Mouse (Mus musculus) stomach, postnatal 0 days (tissue): ENCODE data around the gene Tbc1d7. TPM values are rescaled to one million over a fixed set of nuclear protein-coding genes. Genes with fewer than 3 reads are reported as not detected.

ENCODE experiments used
- ATAC-seq: fragments of 200-750 bp; cut with Nextera tagmentation; 2 replicates; pipeline ENCODE4 v1.8.0; 2017; ENCODE audit not compliant: low FRiP score, low TSS enrichment
- DNase-seq: peaks from one replicate; pipeline ENCODE4 v3.0.0-alpha.2; 2016; ENCODE audit warnings: low spot score
- H3K27ac ChIP-seq: fragments of 300-500 bp; sonication (generic); replicated peaks from 2 replicates; pipeline ENCODE4 v1.5.1; 2014; ENCODE audit warnings: mild to moderate bottlenecking, control low read depth
- H3K27me3 ChIP-seq: fragments of 300-500 bp; sonication (generic); 2 replicates; pipeline ENCODE4 v1.6.1; 2014; ENCODE audit warnings: low read length; ENCODE audit not compliant: control insufficient read depth, insufficient read depth
- H3K36me3 ChIP-seq: fragments of 300-500 bp; sonication (generic); 2 replicates; pipeline ENCODE4 v1.6.1; 2014; ENCODE audit warnings: low read length, mixed read lengths; ENCODE audit not compliant: control insufficient read depth, insufficient read depth
- H3K4me1 ChIP-seq: fragments of 300-500 bp; sonication (generic); replicated peaks from 2 replicates; pipeline ENCODE4 v1.6.1; 2014; ENCODE audit warnings: antibody characterized with exemption; ENCODE audit not compliant: control insufficient read depth, insufficient read depth
- H3K4me2 ChIP-seq: fragments of 300-500 bp; sonication (generic); replicated peaks from 2 replicates; pipeline ENCODE4 v1.6.1; 2014; ENCODE audit warnings: low read depth, mild to moderate bottlenecking, control low read depth, moderate library complexity
- H3K4me3 ChIP-seq: fragments of 300-500 bp; sonication (generic); 2 replicates; pipeline ENCODE4 v1.5.1; 2014; ENCODE audit warnings: low read depth, low read length, control low read depth
- H3K9ac ChIP-seq: fragments of 300-500 bp; sonication (generic); 2 replicates; pipeline ENCODE4 v1.6.1; 2014; ENCODE audit warnings: mild to moderate bottlenecking, low read length, control low read depth, mixed read lengths
- H3K9me3 ChIP-seq: fragments of 300-500 bp; sonication (generic); 2 replicates; pipeline ENCODE4 v1.6.1; 2016; ENCODE audit warnings: low read length; ENCODE audit not compliant: control insufficient read depth
- CTCF ChIP-seq: IDR thresholded peaks from 2 replicates; pipeline ENCODE4 v1.5.1; 2016; ENCODE audit warnings: antibody characterized with exemption, low read depth, mild to moderate bottlenecking, moderate library complexity
- EP300 ChIP-seq: optimal IDR thresholded peaks from 2 replicates; pipeline ENCODE3; 2016; ENCODE audit warnings: antibody characterized with exemption
- WGBS: fragments of 180-500 bp; shearing (Covaris S2); extraction: QIAGEN DNeasy Blood & Tissue Kit; methylation state at CpG from one replicate; pipeline ENCODE4 v1.1.7; 2014; 5-methylcytosine and 5-hydroxymethylcytosine counted together
- polyA plus RNA-seq: library from polyadenylated mRNA; unstranded; fragments of >200 nt; fragmentation: Nextera tagmentation; extraction: Ambion mirVana; gene quantifications from 2 replicates; pipeline ENCODE4 v1.2.1, GENCODE M21; 2015

Gene Tbc1d7
- polyA plus RNA-seq, 1 experiment from 2014 or later: 31.3 TPM

DNA sequence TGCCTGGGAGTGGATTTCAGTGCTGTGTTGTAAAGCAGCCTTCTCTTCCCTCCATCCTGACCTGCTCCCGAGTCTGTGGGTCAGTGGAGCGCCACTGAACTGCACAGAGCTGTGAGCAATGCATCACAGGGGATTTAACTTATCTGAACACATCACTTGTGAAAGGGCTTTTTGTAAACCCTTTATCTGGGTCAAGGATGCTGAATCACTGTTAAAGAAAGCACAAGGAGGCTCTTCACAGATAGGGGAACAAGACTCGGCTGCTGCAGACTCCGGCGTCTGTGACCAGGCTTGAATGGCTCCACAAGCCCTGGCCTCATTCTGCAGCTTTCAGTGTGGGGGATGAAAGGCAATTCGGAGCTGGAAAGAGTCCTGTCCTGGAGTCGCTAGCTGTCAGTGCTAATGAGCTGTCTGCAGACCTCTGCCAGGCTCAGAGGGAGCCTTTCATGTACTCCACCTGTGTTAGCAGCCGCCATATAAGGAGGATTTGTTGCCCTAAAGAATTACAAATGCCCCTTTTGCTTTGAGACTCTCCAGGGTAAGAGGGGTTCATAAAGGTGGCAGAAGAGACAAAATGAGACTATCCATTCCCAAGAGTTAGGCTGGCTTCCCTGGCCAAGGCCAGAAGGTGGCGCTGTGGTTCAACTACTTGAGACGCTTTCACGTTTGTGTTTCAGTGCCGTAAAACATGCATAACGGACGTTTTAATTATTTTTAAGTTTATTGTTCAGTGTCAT is 11.3 kb upstream of the Tbc1d7 start:
- no peak overlapping the region for H3K27ac ChIP-seq
- ATAC-seq (no peak), DNase-seq (peak; percentile 78)
- no peaks in the 10 kb centered on the region for H3K36me3 ChIP-seq
- H3K4me3 ChIP-seq: peak overlapping the region; percentile 19; the same call in 1 of the 2 replicates
- H3K4me2 ChIP-seq: peak overlapping the region; percentile 44
- no peaks in the 10 kb centered on the region for H3K9me3 ChIP-seq
- 15% methylated on average over 14 of the region's 14 CpGs for WGBS
- no peaks in the 10 kb centered on the region for H3K27me3 ChIP-seq
- no peaks in the 10 kb centered on the region for H3K4me1 ChIP-seq
- H3K9ac ChIP-seq: no peak overlapping the region
- TF ChIP-seq CTCF (peak; percentile 94), EP300 (no peak)

DNA sequence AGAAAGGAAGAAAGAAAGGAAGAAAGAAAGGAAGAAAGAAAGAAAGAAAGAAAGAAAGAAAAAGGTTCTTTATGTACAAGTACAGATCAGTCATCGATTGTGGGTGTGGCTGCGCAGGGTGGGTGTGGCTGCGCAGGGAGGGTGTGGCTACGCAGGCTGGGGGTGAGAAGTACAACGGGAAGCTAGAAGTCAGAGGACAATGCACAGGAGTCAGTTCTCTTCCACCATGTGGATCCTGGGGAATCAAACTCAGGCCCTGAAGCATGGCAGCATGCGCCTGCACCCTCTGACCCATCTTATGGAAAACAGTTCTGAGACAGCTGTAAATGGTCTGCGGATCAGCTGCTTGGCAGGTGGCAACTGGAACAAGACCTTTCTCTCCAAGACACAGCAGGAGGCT is 9.8 kb upstream of the Tbc1d7 start:
- H3K27ac ChIP-seq: no peak overlapping the region
- H3K27me3 ChIP-seq: no peaks in the 10 kb centered on the region
- H3K9ac ChIP-seq: no peak overlapping the region
- peak; percentile 57 for DNase-seq
- H3K4me1 ChIP-seq: no peaks in the 10 kb centered on the region
- ATAC-seq: no peak
- no peaks in the 10 kb centered on the region for H3K36me3 ChIP-seq
- H3K4me2 ChIP-seq: no peak overlapping the region
- WGBS: 64% methylated on average over 7 of the region's 7 CpGs
- H3K4me3 ChIP-seq: no peak overlapping the region
- no peak for TF ChIP-seq EP300
- H3K9me3 ChIP-seq: no peaks in the 10 kb centered on the region

GRCm38 (mm10) chr13:43177317-43177716 is 6.0 kb upstream of the Tbc1d7 start:
- Histone ChIP-seq H3K4me3 (no peak overlapping the region), H3K4me1 (no peaks in the 10 kb centered on the region), H3K4me2 (no peak overlapping the region), H3K9me3 (no peaks in the 10 kb centered on the region), H3K9ac (no peak overlapping the region), H3K27ac (no peak overlapping the region), H3K27me3 (no peaks in the 10 kb centered on the region), H3K36me3 (no peaks in the 10 kb centered on the region)
- TF ChIP-seq CTCF: no peak
- no peak for TF ChIP-seq EP300
- DNase-seq: no peak
- ATAC-seq: no peak
- WGBS: 86% methylated on average over 7 of the region's 7 CpGs

DNA sequence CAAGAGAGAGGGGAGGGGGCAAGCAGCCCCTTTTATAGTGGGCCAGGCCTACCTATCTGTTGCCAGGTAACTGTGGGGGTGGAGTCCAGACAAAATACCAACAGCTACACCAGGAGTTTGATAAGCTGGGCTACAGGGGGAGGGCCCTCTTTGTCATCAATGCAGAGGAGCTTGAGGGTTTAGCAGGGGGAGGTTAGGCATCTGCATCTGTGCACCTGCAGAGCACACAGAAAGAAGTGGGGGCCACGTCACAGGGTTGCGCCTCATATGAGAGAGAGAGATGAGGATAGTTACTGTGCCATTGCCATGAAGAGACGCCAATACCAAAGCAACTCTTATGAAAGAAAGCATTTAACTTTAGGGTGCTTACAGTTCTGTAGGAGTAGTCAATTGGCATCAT is 5.4 kb upstream of the Tbc1d7 start:
- no peaks in the 10 kb centered on the region for H3K4me1 ChIP-seq
- no peak for DNase-seq
- 87% methylated on average over 3 of the region's 3 CpGs for WGBS

GRCm38 (mm10) chr13:43173262-43173661 is 2.0 kb upstream of the Tbc1d7 start:
- Histone ChIP-seq H3K4me1 (no peaks in the 10 kb centered on the region), H3K27ac (no peak overlapping the region), H3K27me3 (no peaks in the 10 kb centered on the region), H3K4me2 (no peak overlapping the region), H3K9ac (no peak overlapping the region), H3K9me3 (no peaks in the 10 kb centered on the region), H3K4me3 (no peak overlapping the region), H3K36me3 (0 out of 2 replicates have a peak, but pooled peaks cover 4% of the 10 kb centered on the region)
- TF ChIP-seq EP300 (no peak), CTCF (peak; percentile 87)
- DNase-seq (peak; percentile 67), ATAC-seq (no peak)
- 11% methylated on average over 9 of the region's 9 CpGs for WGBS

More for the DNA sequence above, 5.4 kb upstream of the Tbc1d7 start:
- Histone ChIP-seq H3K27me3 (no peaks in the 10 kb centered on the region), H3K4me2 (no peak overlapping the region), H3K36me3 (no peaks in the 10 kb centered on the region), H3K4me3 (no peak overlapping the region), H3K9me3 (no peaks in the 10 kb centered on the region), H3K9ac (no peak overlapping the region), H3K27ac (no peak overlapping the region)
- ATAC-seq: no peak
- TF ChIP-seq EP300 (no peak), CTCF (no peak)

GRCm38 (mm10) chr13:43172036-43172713 is 874 bp upstream of the Tbc1d7 start:
- TF ChIP-seq CTCF (peak; percentile 64), EP300 (no peak)
- H3K9me3 ChIP-seq: no peaks in the 10 kb centered on the region
- DNase-seq (peak; percentile 45), ATAC-seq (no peak)
- no peak overlapping the region; the same call in 1 of the 2 replicates for H3K9ac ChIP-seq
- H3K4me3 ChIP-seq: peak overlapping the region; percentile 61
- 0 out of 2 replicates have a peak, but pooled peaks cover 4% of the 10 kb centered on the region for H3K36me3 ChIP-seq
- H3K27me3 ChIP-seq: no peaks in the 10 kb centered on the region
- H3K4me2 ChIP-seq: peak overlapping the region; percentile 79
- H3K4me1 ChIP-seq: no peaks in the 10 kb centered on the region
- H3K27ac ChIP-seq: no peak overlapping the region
- WGBS: 32% methylated on average over 14 of the region's 14 CpGs
